Mouse (Mus musculus): ENCODE measurements around the gene Usp48.

DNA sequence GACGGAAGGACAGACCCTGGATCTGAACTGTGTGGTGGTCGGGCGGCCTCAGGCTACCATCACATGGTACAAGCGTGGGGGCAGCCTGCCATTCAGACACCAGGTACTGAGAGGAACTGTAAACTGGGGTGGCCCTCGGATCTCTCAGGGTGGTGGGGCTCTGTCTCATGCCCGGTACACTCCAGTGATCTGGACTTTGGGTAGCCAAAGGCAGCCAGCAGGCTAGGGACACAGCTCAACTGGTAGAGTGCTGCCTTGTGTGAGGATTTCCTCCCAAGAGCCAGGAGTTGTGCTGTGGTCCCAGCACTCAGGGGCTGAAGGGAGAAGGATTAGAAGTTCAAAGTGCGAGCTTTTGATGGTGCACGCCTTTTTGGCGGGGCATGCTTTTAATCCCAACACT, 48.0 kb upstream of the Usp48 start:
- TF ChIP-seq POLR2A (IDR thresholded peaks at IDR 0.05; ENCODE audit: control insufficient read depth, extremely low read depth, insufficient read depth, low read length, poor library complexity), result no peak
- no peak for TF ChIP-seq CTCF (IDR thresholded peaks at IDR 0.05; ENCODE audit: borderline replicate concordance, control insufficient read depth, extremely low read depth, insufficient read depth, low read length, poor library complexity)
